Mouse (Mus musculus) MEL (cell line): ENCODE data around the gene Scrn3.

Source experiments
- CTCF ChIP-seq, 3 experiments: IDR thresholded peaks in 2 of 3; conservative IDR thresholded peaks in 1 of 3; 2 replicates each; pipeline ENCODE4 v1.5.1; 2011 to 2012; ENCODE audit warnings: low read length in 3 of 3, low read depth in 2 of 3, mild to moderate bottlenecking in 2 of 3, improper control_type of control experiment in 1 of 3, inconsistent platforms in 1 of 3, mixed read lengths in 1 of 3, moderate library complexity in 1 of 3; ENCODE audit not compliant: control insufficient read depth in 1 of 3, insufficient read depth in 1 of 3, poor library complexity in 1 of 3, severe bottlenecking in 1 of 3
- ETS1 ChIP-seq: IDR thresholded peaks from 2 replicates; pipeline ENCODE4 v1.6.1; 2012; ENCODE audit warnings: low read depth, mild to moderate bottlenecking, inconsistent platforms, low read length, improper control_type of control experiment, moderate library complexity
- KAT2A ChIP-seq: conservative IDR thresholded peaks from 2 replicates; pipeline ENCODE4 v1.6.1; 2012; ENCODE audit warnings: low read depth, low read length, improper control_type of control experiment, inconsistent platforms
- MEF2A ChIP-seq: IDR thresholded peaks from 2 replicates; pipeline ENCODE4 v1.6.1; 2014; ENCODE audit warnings: low read depth, mild to moderate bottlenecking, inconsistent platforms, low read length, improper control_type of control experiment; ENCODE audit not compliant: poor library complexity, insufficient replicate concordance, severe bottlenecking; ENCODE audit errors: extremely low read depth
- POLR2A ChIP-seq, 2 experiments: IDR thresholded peaks; 2 replicates each; pipeline ENCODE4 v1.6.1; 2011 to 2012; ENCODE audit warnings: low read length in 2 of 2, mild to moderate bottlenecking in 2 of 2, control low read depth in 1 of 2, improper control_type of control experiment in 1 of 2, low read depth in 1 of 2, moderate library complexity in 1 of 2; ENCODE audit not compliant: control insufficient read depth in 1 of 2, insufficient read depth in 1 of 2, poor library complexity in 1 of 2

GRCm38 (mm10) chr2:73278131-73278854, 34.1 kb upstream of the Scrn3 start:
- peak; percentile 56 to 86 (median 84) for TF ChIP-seq CTCF (IDR thresholded peaks at IDR 0.05 in 2 of 3, conservative IDR thresholded peaks at IDR 0.05 in 1 of 3; ENCODE audit: control insufficient read depth in 1 of 3, insufficient read depth in 1 of 3, low read depth in 2 of 3, low read length in 3 of 3, poor library complexity in 1 of 3, severe bottlenecking in 1 of 3)
- TF ChIP-seq KAT2A = no peak
- no peak for TF ChIP-seq POLR2A (IDR thresholded peaks at IDR 0.05; ENCODE audit: control insufficient read depth in 1 of 2, insufficient read depth in 1 of 2, low read depth in 1 of 2, low read length in 2 of 2, poor library complexity in 1 of 2)
- no peak for TF ChIP-seq MEF2A
- no peak for TF ChIP-seq ETS1
